Mouse (Mus musculus) brain, embryonic 18.5 days (tissue): ENCODE data around the gene Pgap2.
"Not testable (repeated sequence)": the region's sequence is repeated elsewhere in the genome, so short reads cannot be mapped to it uniquely, and the experiment has no call there.

Experiments used
- DNase-seq: peaks from one replicate; pipeline ENCODE4 v3.0.0-alpha.2; 2012; ENCODE audit warnings: low read depth, low spot score

Gene Pgap2

GRCm38 (mm10) chr7:102242371-102242770, 32.4 kb downstream of the Pgap2 start:
- no peak for DNase-seq

GRCm38 (mm10) chr7:102242917-102243316, 32.9 kb downstream of the Pgap2 start:
- no peak for DNase-seq

- no peak for DNase-seq
Measured at GRCm38 (mm10) chr7:102243870-102244269, 33.9 kb downstream of the Pgap2 start.

GRCm38 (mm10) chr7:102244782-102245535, 35.0 kb downstream of the Pgap2 start:
- DNase-seq = no peak

GRCm38 (mm10) chr7:102245775-102246174, 35.8 kb downstream of the Pgap2 start:
- no peak for DNase-seq

GRCm38 (mm10) chr7:102246265-102246664, 36.3 kb downstream of the Pgap2 start:
- no peak for DNase-seq

GRCm38 (mm10) chr7:102246956-102247797, 37.2 kb downstream of the Pgap2 start:
- no peak for DNase-seq

- DNase-seq = no peak
Measured at GRCm38 (mm10) chr7:102248691-102249404, 38.8 kb downstream of the Pgap2 start.

GRCm38 (mm10) chr7:102249531-102249895, 39.5 kb downstream of the Pgap2 start:
- DNase-seq = no peak

GRCm38 (mm10) chr7:102249896-102250630, 40.1 kb downstream of the Pgap2 start:
- DNase-seq = no peak

- DNase-seq = no peak
Measured at GRCm38 (mm10) chr7:102250631-102251214, 40.7 kb downstream of the Pgap2 start.

- DNase-seq = no peak
Measured at GRCm38 (mm10) chr7:102253631-102254030, 43.6 kb downstream of the Pgap2 start.

GRCm38 (mm10) chr7:102255954-102256353, 45.9 kb downstream of the Pgap2 start, which contains the start of gene Rhog:
TSS of gene Rhog (minus strand) at chr7:102256054.
- DNase-seq = no peak

- DNase-seq = no peak
Measured at GRCm38 (mm10) chr7:102256636-102257035, 46.6 kb downstream of the Pgap2 start.

- no peak for DNase-seq
Measured at GRCm38 (mm10) chr7:102258189-102258588, 48.2 kb downstream of the Pgap2 start.

GRCm38 (mm10) chr7:102258753-102259152, 48.7 kb downstream of the Pgap2 start:
- no peak for DNase-seq

GRCm38 (mm10) chr7:102259716-102260479, 49.9 kb downstream of the Pgap2 start:
- no peak for DNase-seq

GRCm38 (mm10) chr7:102260518-102260917, 50.5 kb downstream of the Pgap2 start:
- DNase-seq = no peak

GRCm38 (mm10) chr7:102263020-102263419, 53.0 kb downstream of the Pgap2 start:
- no peak for DNase-seq

GRCm38 (mm10) chr7:102266021-102266400, 56.0 kb downstream of the Pgap2 start:
- DNase-seq = not testable (repeated sequence)
